Mouse (Mus musculus): Measurements from ENCODE around the gene Hc. TPM values are rescaled to one million over a fixed set of nuclear protein-coding genes. Genes with fewer than 3 reads are reported as not detected.

Hc gene
- total RNA-seq, 2 experiments from 2014 or later, result not detected

- ATAC-seq (replicated peaks; ENCODE audit: low FRiP score, poor library complexity, severe bottlenecking), result no peak
Observed at GRCm38 (mm10) chr2:34961481-34962036, 99.7 kb downstream of the Hc start, which contains the start of gene Traf1. TSS of gene Traf1 (minus strand) at chr2:34961772.

- no peak for ATAC-seq (replicated peaks; ENCODE audit: low FRiP score, poor library complexity, severe bottlenecking)
Observed at GRCm38 (mm10) chr2:34960966-34961365, 100.3 kb downstream of the Hc start.

GRCm38 (mm10) chr2:34960466-34960865, 100.8 kb downstream of the Hc start:
- ATAC-seq (replicated peaks; ENCODE audit: low FRiP score, poor library complexity, severe bottlenecking), result no peak

GRCm38 (mm10) chr2:34958582-34958981, 102.7 kb downstream of the Hc start:
- ATAC-seq (replicated peaks; ENCODE audit: low FRiP score, poor library complexity, severe bottlenecking), result no peak

GRCm38 (mm10) chr2:34958036-34958435, 103.2 kb downstream of the Hc start:
- no peak for ATAC-seq (replicated peaks; ENCODE audit: low FRiP score, poor library complexity, severe bottlenecking)

GRCm38 (mm10) chr2:34957405-34957804, 103.8 kb downstream of the Hc start:
- no peak for ATAC-seq (replicated peaks; ENCODE audit: low FRiP score, poor library complexity, severe bottlenecking)

- ATAC-seq (replicated peaks; ENCODE audit: low FRiP score, poor library complexity, severe bottlenecking), result no peak
Observed at GRCm38 (mm10) chr2:34956941-34957340, 104.3 kb downstream of the Hc start.

- no peak for ATAC-seq (replicated peaks; ENCODE audit: low FRiP score, poor library complexity, severe bottlenecking)
Observed at GRCm38 (mm10) chr2:34954344-34954743, 106.9 kb downstream of the Hc start.

- ATAC-seq (replicated peaks; ENCODE audit: low FRiP score, poor library complexity, severe bottlenecking), result no peak
Observed at GRCm38 (mm10) chr2:34953547-34954116, 107.6 kb downstream of the Hc start.

GRCm38 (mm10) chr2:34953018-34953417, 108.2 kb downstream of the Hc start:
- no peak for ATAC-seq (replicated peaks; ENCODE audit: low FRiP score, poor library complexity, severe bottlenecking)

GRCm38 (mm10) chr2:34951469-34951868, 109.8 kb downstream of the Hc start:
- no peak for ATAC-seq (replicated peaks; ENCODE audit: low FRiP score, poor library complexity, severe bottlenecking)

- ATAC-seq (replicated peaks; ENCODE audit: low FRiP score, poor library complexity, severe bottlenecking), result no peak
Observed at GRCm38 (mm10) chr2:34948622-34949021, 112.6 kb downstream of the Hc start.

GRCm38 (mm10) chr2:34946046-34946445, 115.2 kb downstream of the Hc start:
- ATAC-seq (replicated peaks; ENCODE audit: low FRiP score, poor library complexity, severe bottlenecking), result no peak

GRCm38 (mm10) chr2:34945580-34945979, 115.7 kb downstream of the Hc start:
- ATAC-seq (replicated peaks; ENCODE audit: low FRiP score, poor library complexity, severe bottlenecking), result no peak

GRCm38 (mm10) chr2:34944761-34945160, 116.5 kb downstream of the Hc start:
- no peak for ATAC-seq (replicated peaks; ENCODE audit: low FRiP score, poor library complexity, severe bottlenecking)

GRCm38 (mm10) chr2:34943556-34944120, 117.6 kb downstream of the Hc start:
- no peak for ATAC-seq (replicated peaks; ENCODE audit: low FRiP score, poor library complexity, severe bottlenecking)

GRCm38 (mm10) chr2:34941061-34941675, 120.1 kb downstream of the Hc start:
- no peak for ATAC-seq (replicated peaks; ENCODE audit: low FRiP score, poor library complexity, severe bottlenecking)

- no peak for ATAC-seq (replicated peaks; ENCODE audit: low FRiP score, poor library complexity, severe bottlenecking)
Observed at GRCm38 (mm10) chr2:34940246-34940645, 121.0 kb downstream of the Hc start.

GRCm38 (mm10) chr2:34938269-34939208, 122.7 kb downstream of the Hc start:
- no peak for ATAC-seq (replicated peaks; ENCODE audit: low FRiP score, poor library complexity, severe bottlenecking)

GRCm38 (mm10) chr2:34937460-34937859, 123.8 kb downstream of the Hc start:
- ATAC-seq (replicated peaks; ENCODE audit: low FRiP score, poor library complexity, severe bottlenecking), result no peak

Data from erythroid progenitor cell, adult 5-6 weeks (primary cell).